In genomic region chr9:51076300-51076978, GRCm38 (mm10) we compare ENCODE assay signal across 7 mouse cellular contexts. TPM values are rescaled to one million over a fixed set of nuclear protein-coding genes. Genes with fewer than 3 reads are reported as not detected.
A peak's percentile ranks its signal among the peaks of the same experiment; 100 is the strongest.
DNase-seq lines count a peak whose midpoint lies in the region; ATAC-seq and TF ChIP-seq lines count a peak whose summit lies in the region.

No protein-coding gene starts in this region.

- no peaks in the 10 kb centered on the region for H3K4me1 ChIP-seq in ES-Bruce4 (ENCODE audit: control insufficient read depth, insufficient read depth, low read length)
- peaks cover 12% of the 10 kb centered on the region for H3K4me1 ChIP-seq in embryonic facial prominence, embryonic 14.5 days (ENCODE audit: control insufficient read depth, insufficient read depth, low read length)
- peaks cover 20% of the 10 kb centered on the region for H3K4me1 ChIP-seq in hindbrain, embryonic 10.5 days (replicated peaks)
- peaks cover 30% of the 10 kb centered on the region for H3K4me1 ChIP-seq in liver, embryonic 12.5 days

- no peaks in the 10 kb centered on the region for H3K27me3 ChIP-seq in ES-Bruce4 (ENCODE audit: control insufficient read depth, insufficient read depth, low read length, poor library complexity, severe bottlenecking)
- H3K27me3 ChIP-seq in embryonic facial prominence, embryonic 14.5 days (replicated peaks; ENCODE audit: control insufficient read depth, insufficient read depth, low read length), result no peaks in the 10 kb centered on the region
- no peaks in the 10 kb centered on the region; the same call in none of the 2 replicates for H3K27me3 ChIP-seq in hindbrain, embryonic 10.5 days (ENCODE audit: insufficient read depth, poor library complexity, severe bottlenecking)
- peaks cover 11% of the 10 kb centered on the region for H3K27me3 ChIP-seq in liver, embryonic 12.5 days (replicated peaks)
- H3K27me3 ChIP-seq in myocyte (ENCODE audit: control insufficient read depth, insufficient read depth, insufficient read length), result no peaks in the 10 kb centered on the region

- H3K4me3 ChIP-seq in ES-Bruce4 (ENCODE audit: low read depth, low read length) (peak overlapping the region; percentile 74), myocyte (peak overlapping the region; percentile 47)
- peak overlapping the region; percentile 50 for H3K4me3 ChIP-seq in embryonic facial prominence, embryonic 14.5 days (ENCODE audit: low read depth, low read length)
- H3K4me3 ChIP-seq in hindbrain, embryonic 10.5 days, result peak overlapping the region; percentile 57
- H3K4me3 ChIP-seq in liver, embryonic 12.5 days, result peak overlapping the region; percentile 56

- TF ChIP-seq EP300 in ES-Bruce4 (IDR thresholded peaks at IDR 0.05; ENCODE audit: insufficient read depth, low read depth, low read length), result no peak

- H3K4me2 ChIP-seq in embryonic facial prominence, embryonic 14.5 days (ENCODE audit: low read depth, low read length), result peak overlapping the region; percentile 95
- H3K4me2 ChIP-seq in liver, embryonic 12.5 days, result peak overlapping the region; percentile 81
- peak overlapping the region; percentile 87 for H3K4me2 ChIP-seq in myocyte (ENCODE audit: low read depth)

- H3K27ac ChIP-seq in ES-Bruce4 (ENCODE audit: insufficient read depth, low read length), result no peak overlapping the region
- peak overlapping the region; percentile 44; the same call in 1 of the 2 replicates for H3K27ac ChIP-seq in embryonic facial prominence, embryonic 14.5 days (replicated peaks; ENCODE audit: low read depth, low read length)
- H3K27ac ChIP-seq in hindbrain, embryonic 10.5 days, result peak overlapping the region; percentile 57
- H3K27ac ChIP-seq in liver, embryonic 12.5 days, result peak overlapping the region; percentile 32; the same call in 1 of the 2 replicates

- H3ac ChIP-seq in myocyte (ENCODE audit: control insufficient read depth, insufficient read length), result peak overlapping the region; percentile 5

- peak; percentile 40 for DNase-seq in ZHBTc4 (ENCODE audit: low read depth, low spot score)
- DNase-seq in embryonic facial prominence, embryonic 14.5 days (ENCODE audit: low spot score), result no peak
- peak; percentile 34 for DNase-seq in hindbrain, embryonic 10.5 days (ENCODE audit: low spot score)
- no peak for DNase-seq in c-Kit-positive CD71-positive TER-119-positive erythroid progenitor cells, embryonic 14.5 days (ENCODE audit: low spot score)

- TF ChIP-seq CTCF in ES-Bruce4 (IDR thresholded peaks at IDR 0.05; ENCODE audit: low read depth, low read length), result no peak

- peaks cover 6% of the 10 kb centered on the region for H3K79me2 ChIP-seq in myocyte (ENCODE audit: control insufficient read depth, insufficient read depth)

- ATAC-seq in embryonic facial prominence, embryonic 14.5 days (ENCODE audit: low read depth), result peak; percentile 31; the same call in 1 of the 2 replicates
- peak; percentile 40 for ATAC-seq in liver, embryonic 12.5 days

- no peaks in the 10 kb centered on the region for H3K9me3 ChIP-seq in ES-Bruce4 (replicated peaks; ENCODE audit: control insufficient read depth, insufficient read depth, low read length, poor library complexity, severe bottlenecking)
- H3K9me3 ChIP-seq in embryonic facial prominence, embryonic 14.5 days (ENCODE audit: control insufficient read depth, low read length), result no peaks in the 10 kb centered on the region
- no peaks in the 10 kb centered on the region for H3K9me3 ChIP-seq in hindbrain, embryonic 10.5 days
- no peaks in the 10 kb centered on the region for H3K9me3 ChIP-seq in liver, embryonic 12.5 days (replicated peaks)

- peak overlapping the region; percentile 19 for H3K9ac ChIP-seq in ES-Bruce4 (ENCODE audit: low read depth, poor library complexity, severe bottlenecking)
- H3K9ac ChIP-seq in embryonic facial prominence, embryonic 14.5 days (ENCODE audit: low read depth, low read length), result peak overlapping the region; percentile 61
- peak overlapping the region; percentile 55 for H3K9ac ChIP-seq in liver, embryonic 12.5 days

- H3K36me3 ChIP-seq in ES-Bruce4 (ENCODE audit: control insufficient read depth, insufficient read depth, low read length, poor library complexity, severe bottlenecking) (no peaks in the 10 kb centered on the region), myocyte (ENCODE audit: control insufficient read depth, insufficient read depth) (peaks cover 16% of the 10 kb centered on the region)
- no peaks in the 10 kb centered on the region for H3K36me3 ChIP-seq in embryonic facial prominence, embryonic 14.5 days (ENCODE audit: control insufficient read depth, insufficient read depth, low read length)
- H3K36me3 ChIP-seq in hindbrain, embryonic 10.5 days, result no peaks in the 10 kb centered on the region
- no peaks in the 10 kb centered on the region for H3K36me3 ChIP-seq in liver, embryonic 12.5 days

- no peak for TF ChIP-seq POLR2A in ES-Bruce4 (IDR thresholded peaks at IDR 0.05; ENCODE audit: insufficient read depth, low read length)
- TF ChIP-seq POLR2A in myocyte (IDR thresholded peaks at IDR 0.05; ENCODE audit: insufficient read length, low read depth), result no peak

- WGBS in embryonic facial prominence, embryonic 14.5 days, result under 1% methylated on average over 14 of the region's 17 CpGs
- under 1% methylated on average over 17 of the region's 17 CpGs for WGBS in hindbrain, embryonic 10.5 days
- 2% methylated on average over 17 of the region's 17 CpGs for WGBS in liver, embryonic 12.5 days (ENCODE audit: insufficient replicate concordance)

TF ChIP-seq in myocyte, 11 proteins besides CTCF, POLR2A, EP300 and RAD21:
- TF ChIP-seq POLR2AphosphoS2 (IDR thresholded peaks at IDR 0.05; ENCODE audit: insufficient read length, low read depth), result no peak
- TF ChIP-seq REST (IDR thresholded peaks at IDR 0.05; ENCODE audit: insufficient read depth, insufficient read length), result no peak
- TF ChIP-seq TCF3 (IDR thresholded peaks at IDR 0.05; ENCODE audit: insufficient read length, low read depth), result no peak
- no peak for TF ChIP-seq MYOD1 (IDR thresholded peaks at IDR 0.05; ENCODE audit: control insufficient read depth in 1 of 3, insufficient read length in 2 of 3, low read depth in 2 of 3)
- TF ChIP-seq MAX (IDR thresholded peaks at IDR 0.05; ENCODE audit: low read depth), result no peak
- TF ChIP-seq MYOG (IDR thresholded peaks at IDR 0.05; ENCODE audit: control insufficient read depth in 1 of 3, insufficient read depth in 1 of 3, insufficient read length in 2 of 3, low read depth in 2 of 3), result no peak
- no peak for TF ChIP-seq USF1 (IDR thresholded peaks at IDR 0.05; ENCODE audit: low read depth)
- TF ChIP-seq CEBPB (IDR thresholded peaks at IDR 0.05; ENCODE audit: insufficient read depth, poor library complexity, severe bottlenecking), result no peak
- no peak for TF ChIP-seq TCF12 (IDR thresholded peaks at IDR 0.05; ENCODE audit: insufficient read depth, poor library complexity, severe bottlenecking)
- no peak for TF ChIP-seq SRF (IDR thresholded peaks at IDR 0.05; ENCODE audit: control insufficient read depth, insufficient read length, low read depth)
- no peak for TF ChIP-seq E2F4 (IDR thresholded peaks at IDR 0.05; ENCODE audit: insufficient read depth)

RNA-seq across cellular contexts. Expression of gene Layn, which starts 0.5 kb away (rescaled TPM):
- polyA plus RNA-seq in ES-Bruce4 (2011; ENCODE audit: insufficient read depth, insufficient read length, low read depth, missing spikeins) (2.7 and 3.3 TPM in 2 replicates), myocyte (2012; fragmentation: generic; extraction: Trizol) (18.7 TPM)
- polyA plus RNA-seq in embryonic facial prominence, embryonic 14.5 days (2014; fragmentation: Nextera tagmentation; extraction: Ambion mirVana), result 5.0 and 6.0 TPM in 2 replicates
- polyA plus RNA-seq in hindbrain, embryonic 10.5 days (2016; fragmentation: Nextera tagmentation; extraction: Ambion mirVana), result 0.98 and 1.2 TPM in 2 replicates
- 2.2 and 2.6 TPM in 2 replicates for polyA plus RNA-seq in liver, embryonic 12.5 days (2016; fragmentation: Nextera tagmentation; extraction: Ambion mirVana)

RNA-seq across cellular contexts. Expression of gene Btg4, which starts 15.7 kb away (rescaled TPM):
- polyA plus RNA-seq in ES-Bruce4 (2011; ENCODE audit: insufficient read depth, insufficient read length, low read depth, missing spikeins) (not detected in 2 replicates), myocyte (2012; fragmentation: generic; extraction: Trizol) (0.04 TPM)
- 0.31 and 0.39 TPM in 2 replicates for polyA plus RNA-seq in embryonic facial prominence, embryonic 14.5 days (2014; fragmentation: Nextera tagmentation; extraction: Ambion mirVana)
- not detected in 2 replicates for polyA plus RNA-seq in hindbrain, embryonic 10.5 days (2016; fragmentation: Nextera tagmentation; extraction: Ambion mirVana)
- polyA plus RNA-seq in liver, embryonic 12.5 days (2016; fragmentation: Nextera tagmentation; extraction: Ambion mirVana), result not detected in 2 replicates

RNA-seq across cellular contexts. Expression of gene 4833427G06Rik, which starts 25.4 kb away (rescaled TPM):
- polyA plus RNA-seq in ES-Bruce4 (2011; ENCODE audit: insufficient read depth, insufficient read length, low read depth, missing spikeins), result not detected in 2 replicates
- 0.93 and 5.0 TPM in 2 replicates for polyA plus RNA-seq in embryonic facial prominence, embryonic 14.5 days (2014; fragmentation: Nextera tagmentation; extraction: Ambion mirVana)
- polyA plus RNA-seq in hindbrain, embryonic 10.5 days (2016; fragmentation: Nextera tagmentation; extraction: Ambion mirVana), result 0.45 and 2.1 TPM in 2 replicates
- polyA plus RNA-seq in liver, embryonic 12.5 days (2016; fragmentation: Nextera tagmentation; extraction: Ambion mirVana), result not detected in 2 replicates
- 2.4 TPM for polyA plus RNA-seq in myocyte (2012; fragmentation: generic; extraction: Trizol)

Comparison
In these comparisons a context has a peak if more than half of its experiments do, and no peak if none do; other contexts are left out.
1. DNase-seq: peak in ZHBTc4 (single experiment) and hindbrain, embryonic 10.5 days (single experiment); none in embryonic facial prominence, embryonic 14.5 days (single experiment) and c-Kit-positive CD71-positive TER-119-positive erythroid progenitor cells, embryonic 14.5 days (single experiment).
2. Peak in every context shown above with its lines, with median percentiles within 50 percentile points of each other: H3K4me3 ChIP-seq, H3K9ac ChIP-seq and H3K4me2 ChIP-seq.